Comparison of ENCODE assay signal across 15 mouse cellular contexts in the genomic region with DNA sequence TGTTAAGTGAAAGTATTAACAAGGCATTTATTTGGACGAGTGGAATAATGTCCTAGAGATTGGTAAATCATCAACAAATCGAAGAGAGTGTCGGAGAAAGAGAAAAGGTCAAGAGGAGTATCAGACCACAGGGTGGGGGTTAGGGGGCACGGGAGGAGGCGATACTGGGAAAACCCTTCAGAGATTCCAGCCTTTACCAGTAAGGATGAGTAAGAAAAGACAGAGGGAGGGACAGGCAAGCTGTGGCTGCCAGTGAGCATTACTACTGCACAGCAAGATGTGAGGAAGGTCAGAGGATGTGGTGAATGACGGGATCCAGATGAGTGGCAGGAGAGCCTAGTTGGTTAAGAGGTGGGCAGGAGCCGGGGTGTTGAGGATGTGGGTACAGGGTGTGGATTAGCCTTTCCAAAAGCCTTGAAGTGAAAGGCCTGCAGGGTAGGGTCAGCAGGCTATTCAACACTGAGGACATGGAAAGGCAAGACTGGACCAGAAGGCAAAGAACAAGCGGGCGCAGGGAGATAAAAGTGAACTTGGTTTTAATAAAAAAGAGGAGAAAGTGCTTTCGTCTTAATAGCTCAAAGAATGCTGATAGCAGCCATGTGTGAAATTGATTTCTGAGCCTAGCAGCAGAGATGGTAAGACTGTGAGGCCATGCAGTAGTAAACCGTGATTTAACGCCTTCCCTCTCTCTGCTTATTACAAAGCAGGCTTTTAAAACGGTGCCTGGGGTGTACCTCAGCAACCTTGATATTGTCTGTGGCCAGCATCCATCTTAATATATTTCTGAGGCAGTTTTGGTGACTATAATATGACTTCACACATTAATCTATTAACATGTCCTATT.
DNase-seq lines count a peak whose midpoint lies in the region; ATAC-seq and TF ChIP-seq lines count a peak whose summit lies in the region.
"Had no signal": no experiment of that assay in that cellular context is flagged by ENCODE, and none has a peak within 500 bp of the region (broad histone marks: within the 10 kb centered on the region; RNA-seq: fewer than 3 reads in every experiment).

No protein-coding gene starts in this region.

- no peaks in the 10 kb centered on the region for H3K9me3 ChIP-seq in forebrain, embryonic 10.5 days
- H3K9me3 ChIP-seq in forebrain, postnatal 0 days (ENCODE audit: low read length) = no peaks in the 10 kb centered on the region
- no peaks in the 10 kb centered on the region for H3K9me3 ChIP-seq in hindbrain, embryonic 15.5 days
- H3K9me3 ChIP-seq in midbrain, embryonic 16.5 days (replicated peaks; ENCODE audit: control insufficient read depth, low read length, poor library complexity, severe bottlenecking) = no peaks in the 10 kb centered on the region
- no peaks in the 10 kb centered on the region for H3K9me3 ChIP-seq in liver, postnatal 0 days (ENCODE audit: low read length)
- H3K9me3 ChIP-seq: embryonic facial prominence, embryonic 13.5 days; liver, embryonic 15.5 days had no signal

- H3K36me3 ChIP-seq in forebrain, embryonic 10.5 days (replicated peaks) = no peaks in the 10 kb centered on the region
- H3K36me3 ChIP-seq in forebrain, postnatal 0 days (ENCODE audit: insufficient read depth) = no peaks in the 10 kb centered on the region
- no peaks in the 10 kb centered on the region for H3K36me3 ChIP-seq in hindbrain, embryonic 15.5 days
- H3K36me3 ChIP-seq in midbrain, embryonic 16.5 days (ENCODE audit: control insufficient read depth, insufficient read depth, low read length) = no peaks in the 10 kb centered on the region
- no peaks in the 10 kb centered on the region for H3K36me3 ChIP-seq in liver, postnatal 0 days (replicated peaks; ENCODE audit: insufficient read depth, low read length)
- H3K36me3 ChIP-seq: embryonic facial prominence, embryonic 13.5 days; liver, embryonic 15.5 days had no signal

- H3K4me1 ChIP-seq in forebrain, embryonic 10.5 days = peaks cover 22% of the 10 kb centered on the region
- H3K4me1 ChIP-seq in forebrain, postnatal 0 days (ENCODE audit: insufficient read depth) = no peaks in the 10 kb centered on the region
- H3K4me1 ChIP-seq in hindbrain, embryonic 15.5 days (replicated peaks) = peaks cover 10% of the 10 kb centered on the region
- peaks cover 4% of the 10 kb centered on the region; the same call in 1 of the 2 replicates for H3K4me1 ChIP-seq in midbrain, embryonic 16.5 days (ENCODE audit: control insufficient read depth, insufficient read depth, low read length)
- no peaks in the 10 kb centered on the region for H3K4me1 ChIP-seq in liver, postnatal 0 days (ENCODE audit: insufficient read depth)
- H3K4me1 ChIP-seq: liver, embryonic 15.5 days had no signal

- no peak for TF ChIP-seq CTCF in forebrain, postnatal 0 days (IDR thresholded peaks at IDR 0.05; ENCODE audit: low read depth)
- no peak for TF ChIP-seq CTCF in brain, embryonic 14.5 days (IDR thresholded peaks at IDR 0.05; ENCODE audit: borderline replicate concordance, extremely low read depth, insufficient read depth, insufficient read length)
- TF ChIP-seq CTCF in liver, postnatal 0 days (IDR thresholded peaks at IDR 0.05; ENCODE audit: low read depth) = no peak

- DNase-seq in forebrain, embryonic 10.5 days (ENCODE audit: extremely low spot score, low spot score) = no peak
- DNase-seq in forebrain, postnatal 0 days = no peak
- peak; percentile 70 for DNase-seq in brain, embryonic 14.5 days (ENCODE audit: low read depth)
- DNase-seq in liver, postnatal 0 days = no peak
- DNase-seq in kidney, adult 11 months = no peak
- DNase-seq in kidney, adult 18-20 months = no peak
- DNase-seq: adrenal gland, adult 2 months; cerebellum, postnatal 10 days; gastrocnemius, postnatal 25 days; left cerebral cortex, postnatal 4 days had no signal

- H3K4me2 ChIP-seq in forebrain, postnatal 0 days (ENCODE audit: low read depth) = no peak overlapping the region
- no peak overlapping the region for H3K4me2 ChIP-seq in hindbrain, embryonic 15.5 days
- no peak overlapping the region for H3K4me2 ChIP-seq in midbrain, embryonic 16.5 days (ENCODE audit: low read length)
- no peak overlapping the region for H3K4me2 ChIP-seq in liver, postnatal 0 days (ENCODE audit: low read depth, low read length)
- H3K4me2 ChIP-seq: embryonic facial prominence, embryonic 13.5 days; liver, embryonic 15.5 days had no signal

- no peak for TF ChIP-seq EP300 in liver, postnatal 0 days (IDR thresholded peaks at IDR 0.05; ENCODE audit: low read depth)

- no peak for ATAC-seq in forebrain, postnatal 0 days
- ATAC-seq in hindbrain, embryonic 15.5 days (ENCODE audit: low FRiP score, low read depth) = peak; percentile 91
- peak; percentile 73 for ATAC-seq in midbrain, embryonic 16.5 days
- no peak for ATAC-seq in liver, postnatal 0 days

- WGBS in forebrain, embryonic 10.5 days = 49% methylated on average over 13 of the region's 13 CpGs
- 56% methylated on average over 13 of the region's 13 CpGs for WGBS in forebrain, postnatal 0 days
- WGBS in hindbrain, embryonic 15.5 days = 43% methylated on average over 13 of the region's 13 CpGs
- 30% methylated on average over 13 of the region's 13 CpGs for WGBS in midbrain, embryonic 16.5 days
- 73% methylated on average over 13 of the region's 13 CpGs for WGBS in liver, postnatal 0 days (ENCODE audit: insufficient replicate concordance)

- H3K27ac ChIP-seq in forebrain, embryonic 10.5 days = 0 out of 2 replicates have a peak overlapping the region, but pooled peaks have one; percentile 26
- no peak overlapping the region for H3K27ac ChIP-seq in forebrain, postnatal 0 days (ENCODE audit: low read depth, low read length)
- H3K27ac ChIP-seq in hindbrain, embryonic 15.5 days (replicated peaks) = peak overlapping the region; percentile 53
- 0 out of 2 replicates have a peak overlapping the region, but pooled peaks have one; percentile 2 for H3K27ac ChIP-seq in midbrain, embryonic 16.5 days (ENCODE audit: low read length)
- H3K27ac ChIP-seq in liver, postnatal 0 days (ENCODE audit: low read depth) = no peak overlapping the region
- H3K27ac ChIP-seq: embryonic facial prominence, embryonic 13.5 days; kidney, postnatal 0 days; liver, embryonic 15.5 days had no signal

- no peaks in the 10 kb centered on the region for H3K27me3 ChIP-seq in forebrain, embryonic 10.5 days (ENCODE audit: poor library complexity, severe bottlenecking)
- no peaks in the 10 kb centered on the region for H3K27me3 ChIP-seq in forebrain, postnatal 0 days (ENCODE audit: insufficient read depth, low read length)
- no peaks in the 10 kb centered on the region for H3K27me3 ChIP-seq in hindbrain, embryonic 15.5 days
- H3K27me3 ChIP-seq in midbrain, embryonic 16.5 days (ENCODE audit: control insufficient read depth, insufficient read depth, low read depth, low read length) = no peaks in the 10 kb centered on the region
- H3K27me3 ChIP-seq in liver, postnatal 0 days (ENCODE audit: insufficient read depth, low read length) = no peaks in the 10 kb centered on the region
- H3K27me3 ChIP-seq: embryonic facial prominence, embryonic 13.5 days; liver, embryonic 15.5 days had no signal

- H3K9ac ChIP-seq in forebrain, postnatal 0 days = no peak overlapping the region
- no peak overlapping the region for H3K9ac ChIP-seq in hindbrain, embryonic 15.5 days
- H3K9ac ChIP-seq in midbrain, embryonic 16.5 days (ENCODE audit: low read depth, low read length) = no peak overlapping the region
- H3K9ac ChIP-seq in liver, postnatal 0 days (replicated peaks) = no peak overlapping the region
- H3K9ac ChIP-seq: embryonic facial prominence, embryonic 13.5 days; liver, embryonic 15.5 days had no signal

- TF ChIP-seq POLR2A in brain, embryonic 14.5 days (IDR thresholded peaks at IDR 0.05; ENCODE audit: borderline replicate concordance, extremely low read depth, insufficient read depth, insufficient read length, poor library complexity, severe bottlenecking) = no peak

- H3K4me3 ChIP-seq in forebrain, embryonic 10.5 days = no peak overlapping the region
- no peak overlapping the region for H3K4me3 ChIP-seq in forebrain, postnatal 0 days (ENCODE audit: low read depth, low read length)
- no peak overlapping the region for H3K4me3 ChIP-seq in hindbrain, embryonic 15.5 days
- no peak overlapping the region for H3K4me3 ChIP-seq in midbrain, embryonic 16.5 days (ENCODE audit: low read depth, low read length)
- no peak overlapping the region for H3K4me3 ChIP-seq in liver, postnatal 0 days (ENCODE audit: low read depth, low read length)
- H3K4me3 ChIP-seq: embryonic facial prominence, embryonic 13.5 days; liver, embryonic 15.5 days had no signal

Comparison
In these comparisons a context has a peak if more than half of its experiments do, and no peak if none do; other contexts are left out.
1. H3K27ac ChIP-seq: peak in forebrain, embryonic 10.5 days (single experiment), hindbrain, embryonic 15.5 days (single experiment) and midbrain, embryonic 16.5 days (single experiment); none in forebrain, postnatal 0 days (single experiment) and liver, postnatal 0 days (single experiment).
2. ATAC-seq: peak in hindbrain, embryonic 15.5 days (single experiment) and midbrain, embryonic 16.5 days (single experiment); none in forebrain, postnatal 0 days (single experiment) and liver, postnatal 0 days (single experiment).